Mouse (Mus musculus): ENCODE results near the gene Pxdn. TPM values are rescaled to one million over a fixed set of nuclear protein-coding genes. Genes with fewer than 3 reads are reported as not detected.

Gene Pxdn
- polyA plus RNA-seq, 1 experiment from 2014 or later: 108 TPM

DNA sequence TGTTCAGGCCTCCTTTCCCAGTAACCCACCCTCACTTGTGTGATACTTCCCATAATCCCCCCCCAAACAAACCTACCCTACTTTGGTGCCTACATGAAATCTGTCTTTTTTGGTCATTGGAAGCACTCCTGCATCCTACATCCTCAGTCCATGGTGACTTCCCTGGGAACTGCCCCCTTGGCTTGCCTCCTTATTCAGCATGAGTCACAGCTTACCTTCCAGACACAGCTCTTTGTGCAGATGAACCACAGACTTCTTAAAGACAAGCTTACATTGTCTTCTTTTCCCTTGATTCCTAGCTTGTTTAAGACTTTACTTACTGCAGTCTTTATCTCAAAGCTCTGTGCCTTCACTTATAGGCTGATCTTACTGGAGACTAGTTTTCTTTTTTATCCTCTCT lies 83.0 kb downstream of the Pxdn start:
- in situ Hi-C loops (cut with MboI; ENCODE audit: low pct_unique_long_range_greater_than_20kb): no loop called here
- TF ChIP-seq CTCF (IDR thresholded peaks at IDR 0.05): no peak
- DNase-seq (ENCODE audit: low read depth, low spot score) (no peak), ATAC-seq (no peak)
- ChIA-PET CTCF (interaction anchor here (1.0 to 1.5 kb wide), 3 partner anchors 60 to 113 kb away, joined by 3 to 7 read pairs (median 6); no protein-coding TSS in a partner anchor), POLR2A (no interaction called here)
- H3K27me3 ChIP-seq: no peaks in the 10 kb centered on the region

DNA sequence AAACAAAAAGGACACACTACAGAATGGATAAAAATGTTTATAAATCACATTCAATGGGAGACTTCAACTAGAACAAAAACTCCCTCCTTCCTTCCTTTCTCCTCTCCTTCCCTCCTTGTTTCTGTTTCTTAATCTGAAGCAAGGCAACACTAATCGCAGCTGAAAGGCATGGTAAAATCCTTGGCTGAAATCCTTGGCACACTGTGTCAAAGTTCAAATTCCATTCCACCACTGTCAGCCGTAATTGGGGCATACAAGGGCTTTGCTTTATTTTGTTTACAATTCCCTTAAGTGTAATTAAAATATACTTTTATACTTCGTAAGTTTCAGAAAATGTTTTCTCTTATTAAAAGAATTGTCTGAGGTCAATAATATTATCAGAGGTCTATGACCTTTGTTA lies 86.1 kb downstream of the Pxdn start:
- no peaks in the 10 kb centered on the region for H3K27me3 ChIP-seq
- in situ Hi-C loops (cut with MboI; ENCODE audit: low pct_unique_long_range_greater_than_20kb): no loop called here
- DNase-seq (ENCODE audit: low read depth, low spot score) (no peak), ATAC-seq (peak; percentile 37)
- TF ChIP-seq CTCF (IDR thresholded peaks at IDR 0.05): no peak
- POLR2A ChIA-PET: no interaction called here
- CTCF ChIA-PET: no interaction called here

DNA sequence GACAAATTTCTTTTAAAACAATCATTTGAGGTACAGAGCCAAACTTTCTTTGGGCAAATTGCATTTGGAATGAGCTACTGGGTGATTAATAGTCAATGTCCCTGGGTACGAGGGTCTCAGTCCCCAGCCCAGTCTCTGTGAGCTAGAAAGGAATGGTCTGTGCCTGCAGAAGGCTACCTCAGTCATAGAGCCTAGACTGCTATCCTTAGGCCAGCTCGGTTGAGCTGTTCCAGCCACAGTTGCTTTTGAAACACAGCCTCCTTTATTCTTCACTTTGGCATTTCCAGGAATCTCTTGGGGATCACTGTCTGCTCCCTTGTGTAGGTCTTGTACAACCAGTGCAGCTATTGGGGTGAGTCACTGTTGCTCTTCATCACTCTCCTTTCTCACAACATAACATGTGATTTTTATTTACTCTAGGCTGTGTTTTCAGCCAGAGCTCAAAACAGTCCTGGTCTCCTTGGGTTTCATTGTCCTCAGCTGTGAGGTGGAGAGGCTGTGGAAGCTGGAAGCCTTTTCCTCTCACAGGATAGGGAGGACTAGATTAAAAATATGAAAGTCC lies 86.9 kb downstream of the Pxdn start:
- in situ Hi-C loops (cut with MboI; ENCODE audit: low pct_unique_long_range_greater_than_20kb): no loop called here
- no peaks in the 10 kb centered on the region for H3K27me3 ChIP-seq
- ChIA-PET POLR2A (interaction anchor here (0.6 kb wide), 1 partner anchor 97 kb away, joined by 4 read pairs; no protein-coding TSS in a partner anchor), CTCF (interaction anchor here (0.8 to 1.4 kb wide), 3 partner anchors 39 to 117 kb away, joined by 3 to 5 read pairs (median 5); no protein-coding TSS in a partner anchor)
- no peak for TF ChIP-seq CTCF (IDR thresholded peaks at IDR 0.05)
- DNase-seq (ENCODE audit: low read depth, low spot score) (no peak), ATAC-seq (peak; percentile 32)

DNA sequence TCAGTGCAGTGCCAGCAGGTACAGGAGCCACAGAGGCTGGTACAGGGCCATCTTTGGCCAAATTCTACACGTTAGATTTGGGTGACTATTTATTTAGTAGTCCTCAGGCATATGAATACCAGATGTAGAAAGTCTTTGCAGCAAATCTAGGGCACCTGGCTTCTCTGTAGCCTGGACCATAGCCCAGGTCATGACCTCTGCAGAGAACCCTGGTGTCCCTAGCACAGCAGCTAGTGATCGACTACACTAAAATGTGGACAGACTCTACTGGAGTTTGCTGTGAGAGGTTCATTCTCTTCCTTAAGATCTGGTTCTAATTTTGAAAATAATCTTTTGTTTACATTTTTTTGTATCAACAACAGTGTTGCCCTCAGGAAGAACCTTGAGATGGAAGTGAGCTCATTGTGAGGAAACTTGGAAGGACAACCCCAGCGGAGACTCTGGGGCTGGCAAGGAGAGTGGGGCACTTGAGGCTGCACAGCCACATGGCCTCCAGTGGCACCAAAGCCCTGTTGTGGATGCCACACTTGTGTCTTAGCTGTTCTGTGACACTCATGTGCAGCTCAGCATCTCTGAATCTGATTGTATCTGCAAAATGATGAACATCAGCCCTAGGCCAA lies 90.4 kb downstream of the Pxdn start:
- ATAC-seq: no peak
- in situ Hi-C loops (cut with MboI; ENCODE audit: low pct_unique_long_range_greater_than_20kb): no loop called here
- no peak for DNase-seq (ENCODE audit: low read depth, low spot score)
- TF ChIP-seq CTCF (IDR thresholded peaks at IDR 0.05): no peak
- ChIA-PET POLR2A (no interaction called here), CTCF (interaction anchor here (1.5 kb wide), 1 partner anchor 101 kb away, joined by 4 read pairs; no protein-coding TSS in a partner anchor)
- H3K27me3 ChIP-seq: no peaks in the 10 kb centered on the region

DNA sequence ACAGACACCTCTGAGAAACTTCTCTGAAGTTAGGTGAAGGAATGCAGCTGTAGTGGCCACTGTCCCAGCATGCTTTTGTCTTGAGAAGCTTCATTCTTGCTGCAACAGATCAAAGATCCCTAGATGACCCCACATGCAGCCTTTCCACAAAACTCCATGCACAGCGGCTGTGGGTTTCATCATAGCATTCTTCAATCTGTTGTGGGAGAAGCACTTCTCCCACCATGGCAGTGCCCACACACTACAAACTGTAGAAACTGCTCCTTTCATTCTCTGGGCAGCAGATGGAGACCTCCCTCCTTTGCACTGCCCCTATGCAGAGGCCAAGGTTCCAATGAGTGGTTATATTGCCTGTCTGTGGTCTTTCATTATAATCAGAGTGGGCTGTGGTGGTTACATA lies 91.7 kb downstream of the Pxdn start:
- in situ Hi-C loops (cut with MboI; ENCODE audit: low pct_unique_long_range_greater_than_20kb): no loop called here
- ChIA-PET POLR2A (no interaction called here), CTCF (no interaction called here)
- H3K27me3 ChIP-seq: no peaks in the 10 kb centered on the region
- no peak for DNase-seq (ENCODE audit: low read depth, low spot score)
- ATAC-seq: no peak
- TF ChIP-seq CTCF (IDR thresholded peaks at IDR 0.05): no peak

DNA sequence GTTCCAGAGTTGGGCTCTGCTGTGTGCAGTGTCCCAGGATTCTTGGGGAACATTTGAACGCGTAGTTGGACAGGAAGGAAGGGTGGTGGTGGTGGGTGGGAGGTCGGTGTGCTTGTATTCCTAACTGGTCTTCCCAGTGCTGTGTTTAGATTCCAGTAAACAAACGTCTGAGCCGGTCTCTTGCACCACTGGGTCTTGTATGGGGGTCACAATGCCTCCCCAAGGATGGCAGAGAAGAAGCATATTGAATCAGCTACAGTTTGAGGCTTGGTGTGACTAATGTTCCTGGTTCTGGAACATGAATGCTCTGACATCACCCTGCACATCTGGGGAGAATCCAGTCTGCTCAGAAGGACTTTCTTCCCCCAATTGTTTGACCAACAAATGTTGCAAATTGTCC lies 93.2 kb downstream of the Pxdn start:
- TF ChIP-seq CTCF (IDR thresholded peaks at IDR 0.05): no peak

DNA sequence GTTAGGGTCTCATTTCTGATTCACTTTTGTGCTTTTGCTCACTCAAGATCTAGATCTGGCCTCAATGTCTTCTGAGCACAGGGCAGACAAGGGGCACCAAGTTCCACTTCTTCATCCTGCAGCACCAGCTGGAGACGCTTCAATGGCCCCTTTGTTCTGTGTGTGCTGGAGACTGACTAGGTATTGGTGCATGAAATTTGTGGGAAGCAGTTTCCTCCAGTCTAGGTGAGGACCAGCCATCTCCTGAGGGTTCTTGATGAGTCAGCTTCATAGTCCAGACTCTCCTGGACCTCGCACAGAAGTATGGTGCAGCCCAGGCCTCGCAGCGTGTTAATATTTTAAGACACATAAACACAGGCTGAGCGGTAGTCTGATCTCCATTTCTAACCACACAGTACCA lies 97.3 kb downstream of the Pxdn start:
- DNase-seq (ENCODE audit: low read depth, low spot score) (no peak), ATAC-seq (no peak)
- ChIA-PET POLR2A (no interaction called here), CTCF (interaction anchor here (0.9 to 2.2 kb wide), 3 partner anchors 15 to 107 kb away, joined by 3 to 9 read pairs (median 5); no protein-coding TSS in a partner anchor)
- in situ Hi-C loops (cut with MboI; ENCODE audit: low pct_unique_long_range_greater_than_20kb): loop anchor here (5.0 kb wide), 2 partner anchors 102 to 127 kb away; no protein-coding TSS in a partner anchor
- no peaks in the 10 kb centered on the region for H3K27me3 ChIP-seq
- TF ChIP-seq CTCF (IDR thresholded peaks at IDR 0.05): no peak

More for the DNA sequence above, 93.2 kb downstream of the Pxdn start:
- in situ Hi-C loops (cut with MboI; ENCODE audit: low pct_unique_long_range_greater_than_20kb): no loop called here
- H3K27me3 ChIP-seq: no peaks in the 10 kb centered on the region
- ATAC-seq (no peak), DNase-seq (ENCODE audit: low read depth, low spot score) (no peak)
- POLR2A ChIA-PET: no interaction called here
- CTCF ChIA-PET: interaction anchor here (1.6 kb wide), 1 partner anchor 9 kb away, joined by 5 read pairs; no protein-coding TSS in a partner anchor

DNA sequence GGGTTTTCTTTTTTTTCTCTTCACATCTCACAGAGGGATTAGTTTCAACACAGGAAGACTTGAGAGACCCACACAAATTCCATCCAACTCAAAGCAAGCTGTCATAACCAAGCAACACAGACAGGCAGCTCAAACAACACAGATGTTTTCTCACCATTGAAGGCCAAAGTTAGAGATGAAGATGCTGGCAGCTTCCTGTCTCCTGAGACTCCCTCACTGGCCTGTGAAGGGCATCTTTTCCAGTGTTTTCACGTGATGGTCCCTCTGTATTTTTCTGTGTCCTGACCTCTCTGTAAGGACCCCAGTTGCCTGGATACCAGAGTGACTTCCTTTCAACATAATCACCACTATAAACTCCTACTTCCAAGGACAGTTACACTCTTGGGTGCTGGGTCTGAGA lies 98.0 kb downstream of the Pxdn start:
- no peak for TF ChIP-seq CTCF (IDR thresholded peaks at IDR 0.05)
- POLR2A ChIA-PET: no interaction called here
- in situ Hi-C loops (cut with MboI; ENCODE audit: low pct_unique_long_range_greater_than_20kb): loop anchor here (5.0 kb wide), 2 partner anchors 103 to 128 kb away; no protein-coding TSS in a partner anchor
- ATAC-seq (no peak), DNase-seq (ENCODE audit: low read depth, low spot score) (no peak)
- CTCF ChIA-PET: interaction anchor here (0.9 to 6.6 kb wide), 2 partner anchors 16 to 104 kb away, joined by 3 to 52 read pairs; no protein-coding TSS in a partner anchor
- H3K27me3 ChIP-seq: no peaks in the 10 kb centered on the region

DNA sequence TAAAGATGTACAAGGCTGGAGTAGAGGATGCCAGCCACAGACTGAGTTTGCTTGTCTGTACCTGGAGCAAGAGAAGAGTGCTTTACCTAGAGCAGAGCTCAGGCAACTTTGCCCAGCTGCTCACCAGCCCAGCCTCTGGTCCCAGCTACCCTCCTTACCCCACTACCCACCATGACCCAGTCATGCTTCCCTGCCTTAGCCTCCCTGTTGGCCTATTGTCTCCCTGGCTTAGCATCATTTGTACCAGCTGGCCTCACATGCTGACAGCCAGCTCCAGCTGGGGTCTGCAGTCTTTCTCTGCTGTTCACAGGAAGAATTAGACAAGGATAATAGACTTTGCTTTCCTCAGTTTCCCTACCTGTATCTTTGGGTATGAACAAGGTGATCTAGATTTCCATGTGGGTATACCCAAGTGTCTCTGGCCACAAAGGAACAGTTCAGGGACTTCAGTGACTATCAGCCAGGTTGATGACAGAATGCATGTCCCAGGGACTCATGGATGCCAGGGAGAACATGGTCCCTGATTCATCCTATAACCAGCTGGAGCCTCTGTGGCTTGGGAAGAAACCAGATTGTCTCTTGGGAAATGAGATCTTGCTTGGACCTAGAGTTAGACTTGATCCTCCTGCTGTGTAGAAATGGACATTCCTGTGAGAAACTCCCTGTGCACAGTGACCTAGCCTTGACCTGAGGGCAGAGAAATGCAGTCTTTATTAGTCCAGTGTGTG lies 98.6 kb downstream of the Pxdn start:
- in situ Hi-C loops (cut with MboI; ENCODE audit: low pct_unique_long_range_greater_than_20kb): loop anchor here (5.0 kb wide), 2 partner anchors 104 to 129 kb away; no protein-coding TSS in a partner anchor
- TF ChIP-seq CTCF (IDR thresholded peaks at IDR 0.05): no peak
- POLR2A ChIA-PET: interaction anchor here (0.6 kb wide), 1 partner anchor 1382 kb away, joined by 6 read pairs; no protein-coding TSS in a partner anchor
- H3K27me3 ChIP-seq: peaks cover 3% of the 10 kb centered on the region
- ATAC-seq: no peak
- CTCF ChIA-PET: interaction anchor here (1.0 to 6.6 kb wide), 3 partner anchors 104 to 129 kb away, joined by 3 to 52 read pairs (median 3); no protein-coding TSS in a partner anchor
- no peak for DNase-seq (ENCODE audit: low read depth, low spot score)

DNA sequence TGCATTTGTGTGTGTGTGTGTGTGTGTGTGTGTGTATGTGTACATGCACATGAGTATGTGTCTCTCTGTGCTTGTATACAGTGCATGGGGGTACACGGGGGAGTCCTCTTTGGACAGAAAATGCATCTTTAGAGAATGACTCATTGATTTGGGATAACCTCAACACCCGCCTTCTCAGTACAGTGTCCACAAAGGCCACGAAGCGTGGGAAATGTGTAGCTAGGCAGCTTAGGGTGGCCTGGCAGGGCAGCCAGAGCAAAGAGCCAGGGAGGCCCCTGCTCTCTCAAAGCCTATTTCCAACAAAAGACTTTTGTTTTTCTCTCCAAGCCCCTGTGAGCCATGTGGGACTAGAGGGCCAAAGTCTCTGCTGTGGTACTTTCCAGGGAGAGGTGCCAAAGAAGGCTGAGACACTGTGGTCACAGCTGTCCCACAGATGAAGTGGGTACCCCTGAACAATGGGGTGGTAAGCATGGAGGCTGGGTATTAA lies 99.2 kb downstream of the Pxdn start:
- ChIA-PET CTCF (interaction anchor here (1.0 to 6.6 kb wide), 4 partner anchors 105 to 130 kb away, joined by 3 to 52 read pairs (median 3); no protein-coding TSS in a partner anchor), POLR2A (no interaction called here)
- TF ChIP-seq CTCF (IDR thresholded peaks at IDR 0.05): no peak
- in situ Hi-C loops (cut with MboI; ENCODE audit: low pct_unique_long_range_greater_than_20kb): loop anchor here (5.0 kb wide), 2 partner anchors 104 to 129 kb away; no protein-coding TSS in a partner anchor
- no peak for DNase-seq (ENCODE audit: low read depth, low spot score)
- ATAC-seq: peak; percentile 22
- H3K27me3 ChIP-seq: peaks cover 3% of the 10 kb centered on the region

All from Patski (cell line).